Mouse (Mus musculus) C2C12 (cell line): ENCODE results near the gene Nlgn1.
"Not testable (repeated sequence)": the region's sequence is repeated elsewhere in the genome, so short reads cannot be mapped to it uniquely, and the experiment has no call there.

Experiments used
- CTCF ChIP-seq: IDR thresholded peaks from one replicate; pipeline ENCODE4 v1.5.1; 2011; ENCODE audit not compliant: control insufficient read depth, insufficient read depth, insufficient read length
- MAX ChIP-seq: IDR thresholded peaks from one replicate; pipeline ENCODE4 v1.6.1; 2011; ENCODE audit warnings: mild to moderate bottlenecking, control low read depth
- MYOD1 ChIP-seq: IDR thresholded peaks from one replicate; pipeline ENCODE4 v1.6.1; 2011; ENCODE audit warnings: low read depth; ENCODE audit not compliant: control insufficient read depth, insufficient read length
- MYOG ChIP-seq: IDR thresholded peaks from one replicate; pipeline ENCODE4 v1.6.1; 2011; ENCODE audit not compliant: control insufficient read depth, insufficient read length; ENCODE audit errors: extremely low read depth
- USF1 ChIP-seq: IDR thresholded peaks from one replicate; pipeline ENCODE4 v1.6.1; 2011; ENCODE audit warnings: low read depth, mild to moderate bottlenecking, control low read depth, moderate library complexity

- not testable (repeated sequence) for TF ChIP-seq CTCF, USF1, MAX, MYOG, MYOD1
These were observed 808.0 kb downstream of the Nlgn1 start for GRCm38 (mm10) chr3:25524236-25524635.
